Mouse (Mus musculus): Measurements from ENCODE around the gene Tenm1. TPM values are rescaled to one million over a fixed set of nuclear protein-coding genes. Genes with fewer than 3 reads are reported as not detected.
A peak's percentile ranks its signal among the peaks of the same experiment; 100 is the strongest.

The Tenm1 gene
- total RNA-seq (2021): 10 to 100 TPM; 44.0 to 47.4 TPM
- long read RNA-seq, experiment 1, partial matches to known transcripts: 0 of 2 reads
- long read RNA-seq, experiment 1, other reads (novel, unspliced or antisense): 2 of 2 reads
- long read RNA-seq, experiment 2, partial matches to known transcripts: 1 of 1 reads
- long read RNA-seq, experiment 2, other reads (novel, unspliced or antisense): 0 of 1 reads

DNA sequence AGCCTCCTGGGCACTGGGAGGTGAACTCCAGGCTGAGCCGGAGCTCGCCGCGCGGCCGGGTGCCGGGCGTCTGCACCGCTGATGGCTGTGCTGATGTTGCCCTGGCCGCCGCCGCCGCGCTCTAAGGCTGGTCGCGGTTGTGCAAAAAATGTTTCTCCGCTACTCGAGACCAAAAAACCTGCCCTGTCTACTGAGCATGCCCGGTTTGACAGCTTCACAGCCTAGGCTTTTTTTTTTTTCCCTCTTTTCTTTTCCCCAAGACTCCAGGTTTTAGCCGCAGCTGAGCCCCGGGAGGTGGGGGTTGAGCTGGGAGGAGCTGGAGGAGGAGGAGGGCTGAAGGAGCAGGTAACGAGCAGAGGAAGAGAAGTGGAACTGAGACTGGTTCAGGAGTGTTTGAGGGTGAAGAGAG, at the start of gene Tenm1:
TSS of gene Tenm1 (minus strand) at position 272 of the 409 bp plus-strand sequence.
- peak; percentile 33 to 44 for DNase-seq (ENCODE audit: low spot score in 2 of 2)

DNA sequence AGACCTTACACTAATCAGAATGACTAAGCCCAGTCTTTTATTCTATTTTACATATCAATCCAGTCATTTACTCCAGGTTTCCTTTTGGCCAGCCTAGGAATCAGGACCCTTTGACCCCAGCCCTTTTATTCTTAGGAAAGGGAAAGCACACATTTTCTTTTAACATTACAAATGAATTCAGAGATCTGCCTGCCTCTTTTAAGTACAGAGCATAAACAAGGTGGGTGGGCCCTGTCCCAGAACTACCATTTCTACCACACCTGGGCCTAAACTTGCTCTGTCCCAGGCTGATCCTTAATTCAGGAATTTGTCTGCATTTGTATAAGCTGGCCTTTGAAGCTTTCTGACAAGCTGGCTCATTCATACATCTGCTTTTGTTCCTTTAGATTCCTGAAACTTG, 38.4 kb upstream of the Tenm1 start:
- DNase-seq (ENCODE audit: low spot score in 2 of 2): no peak

DNA sequence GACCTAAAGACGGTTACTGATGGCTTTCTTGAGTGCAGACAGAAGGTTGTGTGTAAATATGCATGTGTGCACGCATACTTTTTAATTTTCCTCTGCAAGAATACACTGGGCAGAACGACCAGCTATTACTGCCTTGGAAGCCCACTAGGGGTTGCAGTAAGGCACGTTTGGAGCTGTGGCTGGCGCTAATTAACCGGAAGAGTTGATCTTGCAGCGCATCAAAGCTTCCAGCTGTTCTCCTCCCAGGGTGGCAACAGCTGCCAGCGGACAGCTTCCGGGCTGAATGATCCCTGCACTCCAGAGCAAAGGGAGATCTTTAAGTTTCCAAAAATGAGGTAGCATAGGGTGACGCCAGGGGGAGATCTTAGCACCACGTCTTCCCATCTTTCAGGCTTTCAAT, 1.7 kb upstream of the Tenm1 start:
- peak; percentile 21 to 24 for DNase-seq (ENCODE audit: low spot score in 2 of 2)

GRCm38 (mm10) chrX:43429982-43430531, 1.1 kb upstream of the Tenm1 start:
- peak; percentile 10 to 31 for DNase-seq (ENCODE audit: low spot score in 2 of 2)

DNA sequence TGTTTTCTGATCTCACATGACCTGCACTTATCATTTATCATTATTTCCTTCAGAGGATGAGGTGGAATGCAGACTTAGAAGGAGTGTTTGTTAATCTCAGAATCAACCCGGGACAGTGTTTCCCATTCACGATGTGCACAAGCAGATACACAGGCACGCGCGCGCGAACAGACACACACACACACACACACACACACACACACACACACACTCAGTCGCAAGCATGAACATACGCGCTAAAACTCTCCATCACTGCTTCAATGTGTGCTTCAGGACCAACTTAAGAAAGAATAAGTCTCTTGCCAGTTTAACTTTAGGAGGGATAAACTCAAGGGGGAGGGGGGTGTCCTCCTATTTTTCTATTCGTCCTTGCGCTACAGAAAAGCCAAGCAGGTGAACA, 411 bp upstream of the Tenm1 start:
- peak in 1 of 2 experiments; percentile 16 for DNase-seq (ENCODE audit: low spot score in 2 of 2)

DNA sequence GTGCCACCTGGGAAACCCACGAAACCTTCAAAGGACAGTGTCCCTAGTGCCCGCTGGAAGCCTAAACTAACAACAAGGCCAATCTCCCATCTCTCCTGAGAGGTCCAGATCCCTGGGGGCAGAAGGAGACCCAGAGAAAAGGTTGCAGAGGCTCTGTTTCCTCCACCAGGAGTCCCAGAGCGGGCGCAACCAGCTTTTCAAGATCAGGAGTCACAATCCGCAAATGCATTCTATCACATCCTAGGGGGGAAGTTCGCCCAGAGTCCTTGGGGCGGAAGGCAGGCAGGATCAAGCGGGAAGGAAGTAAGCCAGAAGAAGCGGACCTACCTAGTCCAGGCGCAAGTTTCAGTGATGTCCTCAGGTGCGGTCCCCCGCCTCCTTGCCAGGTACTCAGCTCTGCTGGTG, 963 bp downstream of the Tenm1 start:
- DNase-seq (ENCODE audit: low spot score in 2 of 2): peak; percentile 5 to 11

DNA sequence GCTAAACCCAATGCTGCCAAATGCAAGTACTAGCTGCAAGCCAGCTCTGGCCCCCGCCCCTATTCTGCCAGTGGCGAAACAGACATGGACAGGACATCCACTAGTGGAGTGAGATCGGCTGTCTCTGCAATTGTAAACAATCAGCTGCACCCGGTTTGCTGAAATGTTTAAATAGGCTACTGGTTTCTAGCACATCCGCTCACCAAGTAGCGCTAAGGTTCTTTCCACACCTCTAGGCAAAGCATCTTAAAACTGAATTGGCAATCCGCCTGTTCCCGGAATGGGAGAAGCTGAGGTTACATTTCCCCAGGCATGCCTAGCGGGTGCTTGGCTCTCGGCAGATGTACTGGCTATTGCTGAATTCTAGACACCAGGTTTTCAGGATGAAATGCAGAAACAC, 1.8 kb downstream of the Tenm1 start:
- DNase-seq (ENCODE audit: low spot score in 2 of 2): peak; percentile 10 to 16

- DNase-seq (ENCODE audit: low spot score in 2 of 2): no peak
Observed at GRCm38 (mm10) chrX:43397957-43398356, 31.0 kb downstream of the Tenm1 start.

GRCm38 (mm10) chrX:43388106-43388505, 40.8 kb downstream of the Tenm1 start:
- no peak for DNase-seq (ENCODE audit: low spot score in 2 of 2)

DNA sequence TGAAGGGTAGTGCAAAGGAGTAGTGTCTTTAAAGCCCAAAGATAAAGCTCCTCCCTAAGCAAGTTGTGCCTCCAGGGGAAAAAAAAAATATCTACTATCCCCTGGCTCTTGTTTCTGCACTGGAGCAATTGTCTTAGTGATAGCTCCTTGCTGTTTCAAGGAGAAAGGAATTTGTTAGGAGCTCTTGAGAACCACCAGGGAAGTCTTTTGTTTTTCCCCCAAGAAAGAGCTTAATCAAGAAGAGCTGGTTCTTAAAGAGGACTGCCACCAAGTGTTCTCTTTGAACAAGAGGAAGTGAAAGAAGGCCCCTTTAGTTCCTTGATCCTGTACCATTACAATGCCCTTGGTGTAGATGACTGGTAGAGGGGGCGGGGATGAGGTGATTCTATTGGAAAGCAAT, 56.4 kb downstream of the Tenm1 start:
- DNase-seq (ENCODE audit: low spot score in 2 of 2): no peak

- no peak for DNase-seq (ENCODE audit: low spot score in 2 of 2)
Observed at GRCm38 (mm10) chrX:43319351-43319750, 109.6 kb downstream of the Tenm1 start.

GRCm38 (mm10) chrX:43317801-43318520, 111.0 kb downstream of the Tenm1 start:
- DNase-seq (ENCODE audit: low spot score in 2 of 2): peak in 1 of 2 experiments; percentile 29

- DNase-seq (ENCODE audit: low spot score in 2 of 2): no peak
Observed at GRCm38 (mm10) chrX:43235844-43236243, 193.1 kb downstream of the Tenm1 start.

DNA sequence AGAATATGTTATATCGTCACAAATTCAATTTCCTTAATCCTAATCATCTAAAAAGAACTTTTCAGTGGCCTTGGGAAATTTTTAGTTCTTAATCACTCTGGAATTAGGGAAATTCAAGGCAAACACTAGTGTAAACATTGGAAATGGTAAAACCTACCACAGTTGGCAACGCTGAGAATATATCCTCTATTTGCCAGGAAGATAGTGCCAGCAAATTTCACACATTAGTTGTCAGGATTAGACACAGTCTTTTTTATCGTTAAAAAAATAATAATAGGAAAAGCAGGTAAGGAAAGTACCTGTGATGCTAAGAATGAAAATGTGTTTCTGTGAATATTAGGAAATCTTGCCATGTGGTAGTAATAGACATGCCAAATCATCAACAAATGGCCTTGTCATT, 223.9 kb downstream of the Tenm1 start:
- no peak for DNase-seq (ENCODE audit: low spot score in 2 of 2)

DNA sequence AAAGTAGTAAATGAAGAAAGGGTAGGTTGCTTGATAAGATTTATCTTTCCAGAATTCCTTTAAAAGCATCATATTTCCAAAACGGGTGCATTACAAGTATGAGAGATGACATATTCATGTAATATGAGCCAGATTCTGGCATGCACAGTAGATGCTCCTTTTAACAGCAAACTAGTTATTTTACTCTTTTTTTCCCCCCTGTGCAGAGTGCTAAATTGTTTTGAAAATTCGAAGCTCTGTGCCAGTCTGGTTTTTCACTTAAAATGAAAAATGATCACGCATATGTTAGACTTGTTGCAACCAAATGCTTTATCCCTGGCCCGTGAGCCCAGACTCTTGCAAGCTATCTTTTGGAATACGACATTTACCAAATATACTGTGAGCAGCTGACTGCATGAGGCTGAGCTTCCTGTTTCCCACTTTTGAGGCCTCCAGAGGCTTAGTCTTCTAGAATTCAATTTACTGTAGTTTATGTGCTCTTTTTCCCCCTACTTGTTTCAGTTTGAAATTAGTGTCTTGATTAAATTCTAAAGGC, 226.6 kb downstream of the Tenm1 start:
- peak; percentile 2 to 30 for DNase-seq (ENCODE audit: low spot score in 2 of 2)

DNA sequence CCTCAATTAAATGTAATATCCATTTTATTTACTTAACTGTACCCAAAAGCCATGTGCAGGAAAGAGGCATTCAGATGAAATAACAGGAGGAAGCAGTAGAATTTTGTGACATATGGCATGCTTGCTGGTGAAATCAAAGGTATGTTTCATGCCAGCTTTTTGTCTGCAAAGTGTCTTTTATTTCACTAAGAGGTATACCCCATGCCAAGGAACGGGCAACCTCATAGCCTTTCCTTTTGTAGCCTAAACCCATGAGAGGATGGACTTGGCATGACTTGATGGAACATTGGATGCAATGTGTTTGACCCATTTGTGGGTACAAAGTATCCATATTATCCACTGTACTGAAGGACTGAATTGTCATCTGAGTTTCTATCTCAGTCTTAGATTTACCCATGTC, 246.0 kb downstream of the Tenm1 start:
- DNase-seq (ENCODE audit: low spot score in 2 of 2): no peak

- DNase-seq (ENCODE audit: low spot score in 2 of 2): peak in 1 of 2 experiments; percentile 10
Observed at GRCm38 (mm10) chrX:43151561-43151960, 277.4 kb downstream of the Tenm1 start.

DNA sequence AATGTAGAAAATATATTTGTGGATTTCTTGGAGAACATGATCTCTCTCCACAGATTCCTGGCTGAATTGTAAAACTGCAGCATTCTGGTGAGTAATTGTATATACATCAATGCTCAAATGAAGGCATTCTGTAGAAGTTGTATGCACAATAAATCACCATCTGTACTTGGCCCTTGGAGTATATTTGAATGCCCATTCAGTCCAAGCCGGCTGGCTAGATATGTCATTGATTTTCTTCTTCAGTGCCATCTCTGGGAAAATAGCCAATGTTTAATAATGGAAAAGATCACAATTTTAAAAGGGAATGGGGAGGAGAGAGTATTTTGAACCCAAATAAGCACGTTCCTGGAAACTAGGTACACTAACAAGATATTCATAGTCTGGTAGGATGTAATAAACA, 299.2 kb downstream of the Tenm1 start:
- no peak for DNase-seq (ENCODE audit: low spot score in 2 of 2)

DNA sequence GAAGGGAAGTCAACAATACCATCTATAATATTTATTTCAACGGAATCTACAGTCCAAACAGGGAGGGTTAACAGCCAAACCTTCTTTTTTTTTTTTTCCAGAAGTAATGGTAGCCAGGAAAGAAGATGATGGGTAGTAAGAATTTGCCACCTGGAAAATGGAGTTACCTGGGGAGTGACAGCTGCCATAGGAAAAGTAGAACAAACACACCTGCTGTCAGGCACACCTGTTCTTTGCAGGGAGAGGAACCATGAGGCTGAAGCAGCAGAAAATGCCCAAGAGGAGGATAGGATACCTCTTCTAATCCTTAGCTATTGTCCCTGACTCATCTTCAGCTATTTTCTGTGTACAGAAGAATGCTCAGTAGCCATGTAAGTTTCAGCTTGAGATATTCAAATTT, 306.4 kb downstream of the Tenm1 start:
- no peak for DNase-seq (ENCODE audit: low spot score in 2 of 2)

DNA sequence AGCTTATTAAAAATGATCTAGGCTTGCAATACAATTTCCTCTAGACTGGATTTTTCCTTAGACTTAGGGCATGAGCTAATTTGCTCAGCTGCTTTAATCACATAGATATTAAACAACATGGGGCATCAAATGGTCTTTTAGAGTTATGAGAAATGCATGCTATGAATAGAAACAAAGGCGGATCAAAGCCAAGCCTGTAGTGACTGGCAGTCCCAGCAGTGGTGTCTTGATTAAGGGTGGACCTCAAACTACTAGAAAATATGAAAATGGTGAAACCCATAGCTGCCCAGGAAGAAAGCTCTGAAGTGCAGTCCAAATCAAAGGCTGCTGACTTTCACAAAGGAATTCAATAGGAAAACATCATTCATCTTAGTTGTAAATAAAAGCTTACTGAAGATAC, 306.9 kb downstream of the Tenm1 start:
- no peak for DNase-seq (ENCODE audit: low spot score in 2 of 2)

GRCm38 (mm10) chrX:42986100-42986499, 442.8 kb downstream of the Tenm1 start:
- no peak for DNase-seq (ENCODE audit: low spot score in 2 of 2)

DNA sequence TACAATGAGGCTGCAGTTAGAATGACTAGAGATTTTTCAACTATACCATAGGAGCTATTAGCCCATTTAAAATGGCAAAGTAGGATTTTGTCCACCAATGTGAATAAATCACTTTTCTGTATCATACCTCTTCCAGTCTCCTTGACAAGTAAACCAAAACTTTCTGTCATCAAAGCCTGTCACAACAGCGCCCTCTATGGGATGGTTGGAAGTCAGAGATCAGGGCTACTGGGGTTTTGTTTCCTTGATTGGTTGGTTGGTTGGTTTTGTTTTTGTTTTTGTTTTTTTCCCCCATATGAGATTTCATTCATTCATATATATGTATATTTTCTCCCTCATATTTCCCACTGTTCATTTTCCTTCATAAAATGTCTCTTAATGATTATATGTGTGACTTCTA, 455.4 kb downstream of the Tenm1 start:
- no peak for DNase-seq (ENCODE audit: low spot score in 2 of 2)

Data from layer of hippocampus, postnatal 14 days (tissue).